Mouse (Mus musculus) heart, adult 2 months (tissue): ENCODE measurements around the gene Ptpn13. TPM values are rescaled to one million over a fixed set of nuclear protein-coding genes. Genes with fewer than 3 reads are reported as not detected.

Experiments
- DNase-seq, 2 experiments: peaks; one replicate each; pipeline ENCODE4 v3.0.0; 2021
- H3K27ac ChIP-seq: fragments of 200-600 bp; 2 replicates; pipeline ENCODE4 v1.8.1; 2022
- H3K27me3 ChIP-seq: fragments of 200-500 bp; 2 replicates; pipeline ENCODE4 v1.6.1; 2012; ENCODE audit warnings: mild to moderate bottlenecking, low read length, inconsistent platforms, mixed read lengths; ENCODE audit not compliant: control insufficient read depth, insufficient read depth
- H3K36me3 ChIP-seq: fragments of 200-500 bp; 2 replicates; pipeline ENCODE4 v1.6.1; 2012; ENCODE audit warnings: low read length, inconsistent platforms; ENCODE audit not compliant: control insufficient read depth, insufficient read depth
- H3K4me1 ChIP-seq: fragments of 200-500 bp; 2 replicates; pipeline ENCODE4 v1.6.1; 2011; ENCODE audit warnings: low read length; ENCODE audit not compliant: control insufficient read depth, insufficient read depth
- H3K4me3 ChIP-seq: fragments of 200-600 bp; 2 replicates; pipeline ENCODE4 v1.8.1; 2022
- H3K79me2 ChIP-seq: fragments of 200-500 bp; replicated peaks from 2 replicates; pipeline ENCODE4 v1.6.1; 2012; ENCODE audit warnings: mild to moderate bottlenecking, inconsistent platforms, low read length, moderate library complexity, mixed read lengths; ENCODE audit not compliant: control insufficient read depth, insufficient read depth
- H3K9ac ChIP-seq: fragments of 200-500 bp; 2 replicates; pipeline ENCODE4 v1.6.1; 2012; ENCODE audit warnings: low read depth, mild to moderate bottlenecking, control low read depth, inconsistent platforms, low read length, mixed read lengths
- CTCF ChIP-seq: fragments of 200-600 bp; IDR thresholded peaks from 2 replicates; pipeline ENCODE4 v1.8.1; 2022; ENCODE audit warnings: antibody characterized with exemption, mild to moderate bottlenecking, moderate library complexity
- EP300 ChIP-seq: fragments of 200-500 bp; IDR thresholded peaks from 2 replicates; pipeline ENCODE4 v1.6.1; 2011; ENCODE audit warnings: low read depth, low read length, control low read depth; ENCODE audit not compliant: insufficient read depth
- POLR2A ChIP-seq: fragments of 200-500 bp; IDR thresholded peaks from 2 replicates; pipeline ENCODE4 v1.6.1; 2011; ENCODE audit warnings: mild to moderate bottlenecking, low read depth, low read length, control low read depth; ENCODE audit not compliant: insufficient read depth
- WGBS: fragments of 180-500 bp; shearing (Covaris S2); methylation state at CpG from one replicate; pipeline ENCODE4 v1.1.7; 2018; 5-methylcytosine and 5-hydroxymethylcytosine counted together
- intact Hi-C: fragments of 180-260 bp; cut with DNase I; formaldehyde crosslinking; loops from one replicate; pipeline ENCODE4 v1.15.1; 2025
- polyA plus RNA-seq: library from polyadenylated mRNA; depleted of rRNA; stranded (reverse); fragments of >200 nt; gene quantifications from 2 replicates; pipeline ENCODE4 v1.2.3, GENCODE M21; 2012
- total RNA-seq, 2 experiments: library from RNA; stranded (reverse); gene quantifications; 2 replicates each; pipeline ENCODE4 v1.2.3; 2021

The Ptpn13 gene
- total and polyA plus RNA-seq, 3 experiments: 2.1 to 5.8 (median 5.3) TPM

DNA sequence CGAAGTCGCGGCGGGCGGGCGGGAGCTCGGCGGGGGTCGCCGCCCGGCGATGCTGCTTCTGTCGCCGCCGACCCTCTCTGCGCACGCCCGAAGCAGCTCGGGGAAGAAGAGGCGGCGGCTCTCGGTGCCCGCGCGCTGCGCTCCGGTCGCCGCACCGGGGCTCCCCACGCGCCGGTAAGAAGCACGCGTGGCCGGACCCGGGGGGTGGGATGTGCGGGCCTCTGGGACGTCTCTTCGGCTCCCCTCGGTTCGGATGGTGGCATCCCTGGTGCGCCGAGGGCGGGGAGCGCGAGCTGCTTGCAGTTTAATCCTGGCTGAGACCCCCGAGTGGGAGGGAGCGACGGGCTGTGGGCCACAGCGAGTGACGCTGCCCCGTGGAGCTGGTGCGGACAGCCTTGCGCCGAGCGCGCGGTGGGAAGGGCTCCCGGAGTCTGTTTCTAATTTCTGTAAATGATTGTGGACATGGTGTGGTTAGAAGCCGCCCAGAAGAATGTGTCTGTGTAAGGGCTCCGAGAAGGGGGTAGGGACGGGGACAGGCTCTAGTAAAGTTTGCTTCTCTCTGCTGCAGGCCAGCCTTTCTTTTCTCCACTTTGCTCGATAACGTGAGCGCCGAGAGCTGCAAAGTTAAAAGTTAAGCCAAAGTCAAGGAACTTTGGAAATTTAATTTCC is 505 bp downstream of the Ptpn13 start:
- intact Hi-C loops: no loop called here
- Histone ChIP-seq H3K27me3 (0 out of 2 replicates have a peak, but pooled peaks cover 4% of the 10 kb centered on the region), H3K4me3 (peak overlapping the region; percentile 72), H3K9ac (peak overlapping the region; percentile 55), H3K36me3 (no peaks in the 10 kb centered on the region), H3K27ac (peak overlapping the region; percentile 12), H3K79me2 (no peaks in the 10 kb centered on the region), H3K4me1 (no peaks in the 10 kb centered on the region)
- WGBS: 1% methylated on average over 67 of the region's 67 CpGs
- TF ChIP-seq EP300 (no peak), POLR2A (no peak), CTCF (no peak)
- DNase-seq: peak; percentile 48 to 62

DNA sequence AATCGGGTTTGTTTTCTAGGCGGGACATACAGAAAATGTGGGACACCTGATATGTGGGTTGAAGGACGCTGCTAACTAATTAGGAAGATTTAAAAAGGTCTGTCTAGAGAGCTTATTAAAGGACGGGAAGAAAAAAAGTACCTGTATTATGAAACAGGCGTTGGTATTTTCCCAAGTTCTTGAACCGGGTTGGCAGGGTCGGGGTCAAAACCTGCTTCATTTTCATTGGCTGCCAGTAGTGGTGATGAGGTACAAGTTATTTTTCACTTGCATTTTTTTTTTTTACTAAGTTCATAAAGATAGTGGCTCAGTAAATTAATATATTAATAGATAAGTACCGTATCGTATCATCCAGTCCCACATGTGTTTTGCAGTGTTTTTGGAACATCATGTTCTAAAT is 1.3 kb downstream of the Ptpn13 start:
- H3K27ac ChIP-seq: no peak overlapping the region
- no peak overlapping the region; the same call in 1 of the 2 replicates for H3K9ac ChIP-seq
- WGBS: 33% methylated on average over 9 of the region's 9 CpGs
- TF ChIP-seq POLR2A (no peak), EP300 (no peak), CTCF (no peak)
- no peaks in the 10 kb centered on the region for H3K36me3 ChIP-seq
- H3K27me3 ChIP-seq: 0 out of 2 replicates have a peak, but pooled peaks cover 4% of the 10 kb centered on the region
- no peak for DNase-seq
- intact Hi-C loops: no loop called here
- no peaks in the 10 kb centered on the region for H3K4me1 ChIP-seq
- H3K4me3 ChIP-seq: peak overlapping the region; percentile 72
- no peaks in the 10 kb centered on the region for H3K79me2 ChIP-seq

DNA sequence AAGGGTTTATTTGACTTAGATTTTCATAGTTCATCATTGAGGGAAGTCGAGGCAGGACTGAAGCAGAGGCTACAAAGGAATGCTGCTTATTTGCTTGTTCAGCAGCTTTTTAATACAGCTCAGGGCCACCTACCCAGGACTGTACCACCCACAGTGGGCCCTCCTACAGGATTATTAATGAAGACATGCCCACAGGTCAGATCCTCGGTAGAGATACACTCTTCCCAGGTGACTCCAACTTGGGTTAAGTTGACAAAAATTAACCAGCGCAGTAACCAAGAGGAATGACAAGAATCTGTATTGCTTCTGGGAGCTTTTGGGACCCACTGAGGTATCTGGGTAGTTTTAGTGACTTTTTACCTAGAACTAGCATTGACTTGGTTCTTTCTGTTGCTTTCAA is 6.0 kb downstream of the Ptpn13 start:
- intact Hi-C loops: no loop called here
- no peak overlapping the region for H3K27ac ChIP-seq
- no peaks in the 10 kb centered on the region for H3K36me3 ChIP-seq
- WGBS: 85% methylated on average over 3 of the region's 3 CpGs
- no peak for TF ChIP-seq CTCF
- no peak for TF ChIP-seq POLR2A
- TF ChIP-seq EP300: no peak
- no peaks in the 10 kb centered on the region for H3K79me2 ChIP-seq
- H3K4me1 ChIP-seq: no peaks in the 10 kb centered on the region
- H3K9ac ChIP-seq: no peak overlapping the region
- H3K27me3 ChIP-seq: no peaks in the 10 kb centered on the region
- H3K4me3 ChIP-seq: no peak overlapping the region
- DNase-seq: no peak

- TF ChIP-seq CTCF: 0 out of 2 replicates have a peak, but pooled peaks have one; percentile 9
- TF ChIP-seq POLR2A: no peak
- no peak overlapping the region for H3K9ac ChIP-seq
- no peaks in the 10 kb centered on the region for H3K27me3 ChIP-seq
- H3K4me1 ChIP-seq: no peaks in the 10 kb centered on the region
- DNase-seq: no peak
- no peak overlapping the region for H3K4me3 ChIP-seq
- 38% methylated on average over 3 of the region's 3 CpGs for WGBS
- H3K27ac ChIP-seq: no peak overlapping the region
- intact Hi-C loops: no loop called here
- no peaks in the 10 kb centered on the region for H3K36me3 ChIP-seq
- H3K79me2 ChIP-seq: no peaks in the 10 kb centered on the region
These were observed 6.5 kb downstream of the Ptpn13 start for GRCm38 (mm10) chr5:103431479-103431878.

- TF ChIP-seq CTCF (no peak), POLR2A (no peak), EP300 (no peak)
- Histone ChIP-seq H3K4me3 (peak overlapping the region; percentile 30), H3K36me3 (no peaks in the 10 kb centered on the region), H3K27me3 (no peaks in the 10 kb centered on the region), H3K9ac (0 out of 2 replicates have a peak overlapping the region, but pooled peaks have one; percentile 28), H3K79me2 (no peaks in the 10 kb centered on the region), H3K4me1 (no peaks in the 10 kb centered on the region), H3K27ac (peak overlapping the region; percentile 40)
- DNase-seq: peak; percentile 46 to 61
- WGBS: 28% methylated on average over 19 of the region's 19 CpGs
- intact Hi-C loops: no loop called here
These were observed 11.3 kb downstream of the Ptpn13 start for GRCm38 (mm10) chr5:103436039-103436944.

GRCm38 (mm10) chr5:103437714-103438113 is 12.7 kb downstream of the Ptpn13 start:
- no peak for DNase-seq
- Histone ChIP-seq H3K27ac (no peak overlapping the region), H3K36me3 (no peaks in the 10 kb centered on the region), H3K4me3 (no peak overlapping the region), H3K9ac (no peak overlapping the region), H3K4me1 (no peaks in the 10 kb centered on the region), H3K79me2 (no peaks in the 10 kb centered on the region), H3K27me3 (no peaks in the 10 kb centered on the region)
- TF ChIP-seq CTCF (no peak), EP300 (no peak), POLR2A (no peak)
- 84% methylated on average over 3 of the region's 3 CpGs for WGBS
- intact Hi-C loops: no loop called here
